Mouse (Mus musculus) embryo, embryonic 11.5 days (tissue): ENCODE measurements around the gene 4921524J17Rik.

Source experiments
- DNase-seq: peaks from one replicate; pipeline ENCODE4 v3.0.0-alpha.2; 2012; ENCODE audit warnings: low read depth, low spot score

4921524J17Rik gene

DNA sequence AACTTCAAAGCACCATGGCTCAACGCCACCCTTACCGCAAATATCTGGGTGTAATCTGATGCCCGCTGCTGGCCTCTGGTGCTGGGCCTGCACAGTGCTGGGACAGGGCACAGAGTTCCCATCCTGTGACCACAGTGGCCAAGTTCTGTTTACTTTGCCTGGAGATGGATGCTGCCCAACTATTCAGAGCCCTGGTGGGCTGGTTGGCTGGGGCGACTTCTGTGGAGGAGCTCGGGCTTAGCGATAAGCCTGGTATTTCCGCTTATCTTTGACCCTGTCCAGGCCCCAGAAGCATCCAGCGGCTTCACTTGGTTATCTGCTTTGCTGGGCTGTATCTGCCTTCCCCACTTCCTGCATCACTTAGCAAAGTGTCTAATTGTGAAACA lies 51.8 kb downstream of the 4921524J17Rik start:
- no peak for DNase-seq

DNA sequence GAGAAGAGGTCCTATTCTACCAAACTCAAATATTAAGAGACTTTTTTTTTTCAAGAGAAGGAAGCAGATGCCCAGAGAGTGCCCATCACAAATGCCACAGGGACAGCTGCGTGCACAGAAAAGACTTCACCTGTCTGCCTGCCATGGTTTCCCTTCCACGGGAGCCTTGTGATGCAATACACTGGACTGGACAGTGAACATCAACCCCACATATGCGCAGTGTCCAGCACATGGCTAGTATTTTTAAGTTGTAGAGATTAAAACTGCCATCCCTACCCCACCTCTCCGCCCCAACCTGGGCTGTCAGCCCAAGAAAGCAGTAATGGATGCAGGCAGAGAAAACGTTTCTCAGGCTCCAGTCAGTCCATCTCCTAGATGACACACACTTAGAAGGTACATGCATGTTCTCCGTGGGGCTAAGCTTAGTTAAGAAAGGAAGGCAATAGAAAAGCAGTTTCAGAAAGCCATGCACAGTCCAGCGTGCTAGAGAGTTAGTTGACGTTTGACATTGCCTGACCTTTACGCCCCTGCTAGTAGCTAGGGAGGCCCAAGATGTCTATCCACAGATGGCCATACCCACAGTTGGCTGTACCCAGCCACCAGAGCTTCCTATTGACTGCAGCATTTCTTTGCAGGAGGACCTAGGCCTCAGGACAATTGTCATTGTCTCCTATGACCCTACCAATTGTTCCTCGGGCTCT lies 52.4 kb downstream of the 4921524J17Rik start:
- DNase-seq, result no peak

DNA sequence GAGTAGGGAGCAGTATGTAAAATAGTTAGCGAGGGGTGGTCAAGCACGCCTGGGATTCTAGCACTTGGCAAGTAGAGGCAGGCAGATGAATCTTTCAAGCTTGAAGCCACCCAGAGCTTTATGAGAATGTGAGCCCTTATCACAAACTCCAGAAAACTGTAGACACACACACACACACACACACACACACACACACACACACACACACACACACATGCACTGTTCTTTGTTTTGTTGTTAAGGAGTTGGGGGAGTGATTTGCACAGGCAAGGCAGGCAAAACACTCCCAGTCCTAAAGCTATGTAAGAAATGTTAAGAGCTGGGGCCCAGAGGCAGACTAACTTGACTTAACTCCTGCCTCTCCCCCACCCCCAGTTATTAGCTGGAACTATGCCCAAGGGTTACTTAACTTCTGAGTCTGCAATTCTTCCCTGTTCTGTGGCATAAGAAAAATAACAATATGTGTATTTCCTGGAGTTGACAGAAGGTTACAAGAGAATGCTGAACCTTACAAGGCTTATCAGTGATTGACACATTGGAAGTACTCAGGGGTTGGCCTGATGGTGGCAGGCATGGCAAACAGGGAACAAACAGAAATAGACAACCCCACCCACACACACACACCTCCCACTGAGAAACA lies 53.4 kb downstream of the 4921524J17Rik start:
- DNase-seq, result no peak

DNA sequence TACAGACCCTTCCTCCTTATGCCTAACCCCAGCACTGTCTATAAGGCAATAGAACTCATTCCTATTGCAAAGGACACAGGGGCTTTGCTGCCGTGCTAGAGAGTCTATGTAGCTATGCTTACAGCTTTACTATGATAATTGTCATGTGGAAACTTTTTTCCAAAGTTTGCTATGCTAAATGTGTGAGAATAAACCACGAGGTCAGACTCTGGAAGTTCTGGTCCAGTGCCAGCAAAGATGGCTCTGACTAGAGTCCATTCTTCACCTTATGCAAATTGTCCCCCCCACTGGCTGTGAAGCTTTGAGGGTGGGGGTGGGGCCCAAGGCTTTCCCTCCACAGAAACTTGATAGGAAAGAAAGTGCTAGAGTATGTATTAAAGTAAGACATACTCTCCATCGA lies 56.1 kb downstream of the 4921524J17Rik start:
- DNase-seq, result no peak

DNA sequence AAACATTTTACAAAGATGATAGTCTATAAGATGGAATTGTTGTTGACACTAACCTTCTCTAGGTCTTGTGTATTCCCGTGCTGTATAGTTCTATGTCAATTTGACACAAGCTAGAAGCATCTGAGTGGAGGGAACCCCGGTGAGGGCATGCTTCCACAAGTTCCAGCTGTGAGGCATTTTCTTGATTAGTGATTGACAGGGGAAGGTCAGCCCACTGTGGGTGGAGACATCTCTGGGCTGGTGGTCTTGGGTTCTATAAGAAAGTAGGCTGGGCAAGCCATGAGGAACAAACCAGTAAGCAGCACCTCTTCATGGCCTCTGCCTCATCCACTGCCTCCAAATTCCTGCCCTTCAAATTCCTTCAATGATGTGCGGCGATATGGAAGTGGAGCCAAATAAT lies 58.3 kb downstream of the 4921524J17Rik start:
- no peak for DNase-seq

DNA sequence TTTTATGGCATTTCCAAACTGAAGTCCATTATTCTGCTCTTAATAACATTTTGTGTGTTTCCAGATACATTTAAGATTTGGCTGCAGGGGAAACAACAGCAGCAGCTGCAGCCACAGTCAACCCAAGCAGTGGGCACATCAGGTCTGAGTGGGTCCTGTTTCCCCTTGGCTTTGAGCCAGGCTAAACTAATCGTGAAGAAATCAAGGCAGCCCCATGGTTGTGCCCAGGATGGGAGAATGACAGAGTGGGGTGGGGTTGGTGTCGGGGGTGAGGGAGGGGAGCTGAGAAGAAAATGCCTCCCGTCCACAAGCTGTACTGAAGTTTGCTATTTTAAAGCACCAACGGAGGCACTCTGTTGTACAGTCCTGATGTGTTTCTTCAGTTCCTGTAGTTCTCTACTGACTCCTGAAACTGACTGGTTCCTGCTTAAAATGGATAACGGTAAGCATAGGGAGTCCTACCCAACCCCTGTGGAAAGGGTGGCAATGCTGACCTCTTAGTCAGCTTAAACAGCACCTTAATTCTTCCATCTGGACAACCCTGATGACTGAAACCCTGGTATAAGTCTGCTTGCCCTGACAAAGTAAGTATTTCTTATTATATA lies 59.1 kb downstream of the 4921524J17Rik start:
- DNase-seq, result no peak

DNA sequence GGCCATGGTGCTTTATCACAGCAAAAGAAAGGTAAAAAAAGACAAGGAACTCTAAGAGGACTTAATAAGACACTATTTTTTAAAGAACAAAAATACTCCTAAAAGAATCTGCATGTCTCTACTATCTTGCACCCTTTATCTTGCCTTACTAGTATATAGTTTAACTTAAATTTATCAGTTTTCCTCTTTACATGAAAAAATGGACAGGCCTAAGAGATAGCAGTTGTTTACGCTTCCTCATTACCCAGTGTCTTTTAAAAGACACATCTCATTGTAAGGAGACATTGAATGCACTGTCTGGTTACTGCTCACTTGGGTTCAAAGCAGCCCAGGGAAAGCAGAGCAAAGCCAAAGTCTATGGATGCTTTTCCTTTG lies 60.2 kb downstream of the 4921524J17Rik start:
- DNase-seq, result no peak

DNA sequence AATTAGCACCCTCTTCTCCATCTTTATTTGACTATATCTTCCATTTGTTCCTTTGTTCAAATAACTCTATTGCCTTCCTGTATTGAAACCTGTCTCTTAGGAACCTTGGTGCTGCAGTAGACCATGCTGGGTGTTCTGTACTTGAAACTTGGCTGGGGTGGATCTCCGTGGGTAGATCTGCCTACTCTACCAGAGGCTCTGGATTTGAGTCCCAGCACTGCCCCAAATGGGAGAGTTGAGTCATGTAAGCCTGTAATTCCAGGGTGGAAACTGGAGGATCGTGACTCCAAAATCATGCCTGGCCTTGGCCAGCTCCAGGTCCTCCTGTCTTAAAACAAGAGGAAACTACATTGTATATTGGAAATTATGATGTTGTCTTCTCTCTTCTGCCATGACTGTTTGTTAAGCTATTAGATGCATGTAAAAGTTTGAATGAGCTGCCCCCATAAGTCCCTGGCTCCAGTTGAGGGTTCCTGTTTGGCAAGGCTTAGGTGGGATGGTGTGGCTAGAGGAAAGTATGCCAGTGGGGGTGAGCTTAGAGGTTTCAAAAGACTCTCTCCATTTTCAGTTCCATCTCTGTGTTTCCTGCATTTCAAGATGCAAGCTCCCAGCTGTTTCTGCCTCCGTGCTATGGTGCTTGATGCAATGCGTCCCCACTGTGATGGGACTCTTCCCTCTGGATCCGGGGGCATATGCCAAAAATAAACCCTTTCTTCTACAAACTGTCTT lies 60.7 kb downstream of the 4921524J17Rik start:
- no peak for DNase-seq

DNA sequence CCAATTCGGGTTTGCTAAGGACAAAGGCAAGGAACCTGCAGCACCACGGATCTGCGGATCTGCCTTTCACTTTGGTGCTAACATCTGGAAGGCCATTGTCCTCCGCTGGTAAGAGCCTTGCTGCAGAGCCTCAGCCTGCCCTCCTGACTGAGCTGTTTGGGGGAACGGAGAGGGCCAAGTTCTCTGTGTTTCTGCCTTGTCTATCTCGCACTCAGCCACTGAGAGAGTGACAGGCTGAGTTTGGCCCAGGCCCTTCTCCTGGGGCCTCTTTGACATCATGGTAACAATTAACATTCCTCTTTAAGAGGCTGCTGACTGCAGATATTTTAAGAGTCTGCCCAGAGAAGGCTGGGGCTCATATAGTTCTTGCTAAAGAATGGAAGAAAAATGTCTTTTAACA lies 67.5 kb downstream of the 4921524J17Rik start:
- DNase-seq, result no peak

DNA sequence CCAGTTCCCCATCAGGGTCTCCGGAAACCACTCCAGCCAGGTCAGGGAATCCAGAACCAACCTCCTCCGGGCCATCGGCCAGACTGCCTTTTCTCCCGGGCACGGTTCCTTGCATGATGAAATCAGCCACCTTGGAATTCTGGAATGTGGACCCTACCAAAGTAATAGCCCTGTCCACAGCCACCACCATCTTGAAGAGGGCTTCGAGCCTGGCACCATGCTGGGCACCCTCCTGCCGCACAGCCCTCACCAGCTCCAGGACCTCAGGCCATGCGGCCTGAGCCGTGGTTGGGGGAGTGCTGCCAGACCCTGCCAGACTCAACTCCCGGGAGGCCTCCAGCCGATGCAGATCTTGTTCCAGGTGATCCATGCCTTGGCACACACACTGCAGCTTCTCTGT lies 68.0 kb downstream of the 4921524J17Rik start:
- DNase-seq, result no peak

DNA sequence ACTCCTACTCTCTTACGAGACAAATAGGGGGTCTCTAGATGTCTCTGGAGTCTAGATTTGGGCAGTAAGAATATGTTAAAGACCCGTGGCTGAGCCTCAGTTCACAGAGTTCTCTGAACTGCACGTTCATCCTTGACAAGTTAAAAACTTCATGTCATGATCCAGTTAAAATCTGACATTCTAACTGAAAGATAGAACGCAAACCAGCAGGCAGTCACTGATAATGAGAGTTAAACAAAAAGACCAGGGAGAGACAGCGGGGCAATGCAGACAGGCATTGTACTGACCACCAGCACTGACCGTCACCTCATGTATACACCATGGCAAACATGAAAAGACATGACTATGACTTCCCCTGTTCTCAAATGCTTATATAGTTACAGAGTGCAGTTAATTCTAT lies 69.2 kb downstream of the 4921524J17Rik start:
- no peak for DNase-seq

DNA sequence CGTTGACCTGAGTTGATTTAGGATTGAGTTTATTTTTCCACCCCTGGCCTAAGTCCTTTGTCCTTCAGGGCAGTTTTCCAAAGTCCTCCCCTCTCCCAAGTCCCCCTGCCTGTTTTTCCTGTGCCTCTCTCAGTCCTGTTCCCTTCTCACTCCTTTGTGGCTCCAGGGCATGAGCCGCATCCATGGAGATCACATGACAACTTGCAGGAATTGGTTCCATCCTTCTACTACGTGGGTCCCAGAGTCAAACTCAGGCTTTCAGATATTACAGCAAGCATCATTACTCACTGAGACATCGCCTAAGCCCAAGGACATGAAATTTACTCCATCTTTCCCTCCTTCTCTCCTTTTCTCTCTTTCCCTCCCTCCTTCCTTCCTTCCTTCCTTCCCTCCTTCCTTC lies 70.4 kb downstream of the 4921524J17Rik start:
- no peak for DNase-seq
